Mouse (Mus musculus) adrenal gland, postnatal 10 days (tissue): ENCODE data around the gene Tma7. TPM values are rescaled to one million over a fixed set of nuclear protein-coding genes. Genes with fewer than 3 reads are reported as not detected.

ENCODE experiments used
- DNase-seq: peaks from one replicate; pipeline ENCODE4 v3.0.0; 2021; ENCODE audit warnings: mixed read lengths
- total RNA-seq, 2 experiments: library from RNA; stranded (reverse); gene quantifications; 2 replicates each; pipeline ENCODE4 v1.2.3; 2021

Gene Tma7
- total RNA-seq, 2 experiments from 2014 or later = 336 to 351 TPM

DNA sequence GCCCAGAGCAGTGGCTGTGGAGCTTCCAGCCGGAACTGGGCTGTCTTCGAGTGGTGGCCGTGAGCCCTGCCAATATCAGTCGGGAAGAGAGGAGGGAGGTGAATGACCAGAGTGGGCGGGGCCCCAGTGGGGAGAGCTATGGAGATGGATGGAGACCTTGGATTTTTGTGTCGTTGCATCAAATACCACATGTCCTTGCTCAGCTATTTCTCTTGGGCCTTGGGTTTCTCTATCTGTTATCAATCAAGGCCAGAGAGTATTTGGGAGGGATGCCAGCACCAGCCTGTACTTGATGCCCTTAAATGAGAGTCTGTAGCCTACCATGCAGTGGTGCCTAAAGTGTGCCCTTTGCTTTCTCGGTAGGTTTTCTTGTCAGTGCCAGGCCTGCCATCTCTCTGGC is 20.9 kb upstream of the Tma7 start:
- peak; percentile 91 for DNase-seq

DNA sequence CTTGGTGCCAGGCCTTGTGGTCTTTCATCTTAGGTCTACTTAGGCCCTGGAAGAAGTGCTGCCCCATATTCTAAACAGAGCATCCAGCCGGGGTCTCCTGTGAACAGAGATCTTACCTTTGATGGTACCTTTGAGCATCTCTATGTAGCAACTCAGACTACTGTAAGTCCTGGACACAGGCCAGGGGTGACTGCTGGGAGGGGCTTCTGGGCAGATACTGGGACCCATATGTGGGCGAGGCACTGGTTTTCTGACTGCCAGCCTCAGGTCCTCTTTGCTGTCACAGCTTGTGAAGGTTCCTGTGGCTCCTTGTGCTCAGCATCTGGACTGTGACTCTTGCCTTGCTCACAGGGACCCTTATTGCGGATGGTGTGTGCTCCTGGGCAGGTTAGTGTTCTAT is 20.2 kb upstream of the Tma7 start:
- no peak for DNase-seq

DNA sequence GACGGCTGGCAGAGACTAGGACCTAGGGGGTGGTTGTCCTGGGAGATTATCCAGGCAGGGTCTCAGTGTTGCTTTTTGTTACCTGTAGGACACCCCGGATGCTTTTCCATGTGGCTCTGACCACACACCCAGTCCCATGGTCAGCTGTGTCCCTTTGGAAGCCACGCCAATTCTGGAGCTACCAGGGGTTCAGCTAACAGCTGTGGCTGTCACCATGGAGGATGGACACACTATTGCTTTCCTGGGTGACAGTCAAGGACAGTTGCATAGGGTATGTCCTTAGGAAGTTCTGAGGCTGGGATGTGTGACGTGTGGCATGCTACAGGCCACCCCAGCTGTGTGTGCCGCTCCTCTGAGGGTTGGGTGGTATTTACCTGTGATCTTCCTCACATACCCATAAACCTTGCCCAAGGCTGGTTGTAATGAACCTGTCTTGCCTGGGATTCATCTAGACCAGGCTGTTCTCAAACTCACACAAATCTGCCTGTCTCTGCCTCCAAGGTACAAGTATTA is 19.6 kb upstream of the Tma7 start:
- no peak for DNase-seq

DNA sequence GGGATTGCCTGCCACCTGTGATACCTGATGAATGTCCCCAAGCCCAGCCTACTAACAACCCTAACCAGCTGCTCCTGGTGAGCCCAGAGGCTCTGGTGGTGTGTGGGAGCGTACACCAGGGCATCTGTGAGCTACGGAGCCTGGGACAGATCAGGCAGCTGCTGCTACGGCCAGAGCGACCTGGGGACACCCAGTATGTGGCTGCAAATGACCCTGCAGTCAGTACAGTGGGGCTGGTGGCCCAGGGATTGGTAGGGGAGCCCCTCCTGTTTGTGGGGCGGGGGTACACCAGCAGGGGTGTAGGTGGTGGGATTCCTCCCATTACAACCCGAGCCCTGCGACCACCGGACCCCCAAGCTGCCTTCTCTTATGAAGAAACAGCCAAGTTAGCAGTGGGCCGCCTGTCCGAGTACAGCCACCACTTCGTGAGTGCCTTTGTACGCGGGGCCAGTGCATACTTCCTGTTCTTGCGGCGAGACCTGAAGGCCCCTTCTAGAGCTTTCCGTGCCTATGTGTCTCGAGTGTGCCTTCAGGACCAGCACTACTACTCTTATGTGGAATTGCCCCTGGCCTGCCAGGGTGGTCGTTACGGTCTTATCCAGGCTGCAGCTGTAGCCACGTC is 18.0 kb upstream of the Tma7 start:
- DNase-seq = no peak

DNA sequence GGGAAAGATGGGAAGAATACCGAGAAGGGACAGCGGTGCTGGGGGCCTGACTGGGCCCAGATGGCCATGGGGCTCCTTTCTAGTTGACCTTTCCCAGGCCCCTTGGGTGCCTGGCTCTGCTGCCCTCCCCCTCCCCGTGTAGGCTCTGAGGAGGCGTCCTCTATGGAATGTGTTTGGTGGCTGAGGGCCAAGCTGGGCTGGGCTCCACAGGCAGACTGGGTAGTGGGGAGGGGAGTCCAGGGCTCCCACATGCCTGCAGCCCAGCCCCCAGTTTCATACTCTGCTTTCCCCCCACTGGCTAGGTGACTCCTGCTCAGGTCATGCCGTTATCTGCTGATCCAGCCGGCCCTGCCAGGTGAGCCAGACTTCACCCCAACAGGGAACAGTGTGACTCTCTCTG is 16.6 kb upstream of the Tma7 start:
- peak; percentile 81 for DNase-seq

GRCm38 (mm10) chr9:109098366-109098765 is 16.0 kb upstream of the Tma7 start:
- no peak for DNase-seq

GRCm38 (mm10) chr9:109097831-109098230 is 15.4 kb upstream of the Tma7 start:
- peak; percentile 77 for DNase-seq

DNA sequence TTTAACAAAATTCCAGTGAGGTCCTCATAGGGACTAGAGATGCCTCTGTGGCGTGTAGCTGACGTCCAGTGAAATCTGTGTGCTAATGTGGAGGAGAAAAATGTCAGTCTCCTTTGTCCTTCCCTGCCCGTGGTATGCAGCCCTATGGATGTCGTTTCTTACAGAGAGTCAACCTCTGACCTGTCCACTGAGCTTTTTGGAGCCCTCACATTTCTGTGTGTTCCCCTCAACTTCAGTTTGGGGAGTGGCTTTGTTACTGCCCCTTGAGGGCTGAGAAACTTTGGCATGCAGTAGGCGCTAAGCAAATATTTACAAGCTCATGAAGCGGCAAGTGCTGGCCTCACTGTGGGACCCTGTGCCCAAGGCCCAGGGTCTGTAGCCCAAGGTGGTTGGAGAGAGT is 14.9 kb upstream of the Tma7 start:
- no peak for DNase-seq

- DNase-seq = no peak
Observed at GRCm38 (mm10) chr9:109096856-109097255, 14.5 kb upstream of the Tma7 start.

DNA sequence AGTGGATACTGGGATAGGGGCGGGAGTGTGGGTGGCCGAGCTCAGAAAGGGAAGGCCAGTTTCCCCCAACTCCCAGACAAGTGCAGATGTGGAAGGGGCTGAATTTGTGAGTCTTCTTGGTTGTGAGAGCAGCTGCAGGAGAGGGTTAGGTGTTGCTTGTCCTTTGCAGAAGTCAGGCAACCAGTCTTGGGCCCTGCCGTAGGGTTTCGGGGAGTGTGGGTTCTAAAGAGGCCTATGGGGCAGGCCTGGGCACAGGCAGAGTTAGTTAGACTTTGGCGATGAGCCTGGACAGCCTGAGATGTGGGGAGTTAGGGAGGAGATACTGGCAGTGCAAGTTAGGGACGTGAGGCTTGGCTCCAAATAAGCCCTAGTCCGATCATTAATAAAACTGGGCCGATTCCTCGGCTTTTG is 13.9 kb upstream of the Tma7 start:
- DNase-seq = peak; percentile 52

- DNase-seq = peak; percentile 86
Observed at GRCm38 (mm10) chr9:109095137-109095982, 13.0 kb upstream of the Tma7 start, which contains the start of gene Plxnb1. TSS of gene Plxnb1 (plus strand) at chr9:109095389.

DNA sequence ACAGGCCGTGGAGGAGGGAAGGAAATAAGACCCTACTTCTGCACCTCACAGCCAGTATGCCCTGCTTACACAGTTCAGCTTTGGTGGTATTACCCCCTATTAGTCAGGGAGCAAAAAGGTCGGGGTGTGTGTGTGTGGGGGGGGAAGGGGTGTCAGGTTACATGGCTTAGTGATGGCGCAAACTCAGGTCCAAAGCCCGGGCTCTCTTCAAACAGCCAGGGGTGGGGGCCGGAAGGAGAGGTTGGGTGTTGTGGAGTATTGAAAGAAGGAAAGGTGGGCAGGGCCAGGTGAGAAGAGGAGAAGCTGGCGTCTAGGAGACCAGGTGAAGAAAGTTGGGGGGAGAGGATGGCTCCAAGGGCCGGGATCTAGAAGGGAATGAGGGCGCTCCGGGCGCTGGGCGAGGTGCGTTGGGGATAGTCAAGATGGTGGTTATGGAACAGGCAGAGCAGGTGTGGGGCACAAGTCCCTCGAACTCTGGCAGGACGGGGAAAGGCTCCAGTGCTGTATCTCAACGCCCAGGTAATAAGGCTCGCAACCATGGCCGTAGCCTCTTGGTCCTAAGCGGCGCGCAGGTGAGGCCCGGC is 12.3 kb upstream of the Tma7 start:
- peak; percentile 60 for DNase-seq

DNA sequence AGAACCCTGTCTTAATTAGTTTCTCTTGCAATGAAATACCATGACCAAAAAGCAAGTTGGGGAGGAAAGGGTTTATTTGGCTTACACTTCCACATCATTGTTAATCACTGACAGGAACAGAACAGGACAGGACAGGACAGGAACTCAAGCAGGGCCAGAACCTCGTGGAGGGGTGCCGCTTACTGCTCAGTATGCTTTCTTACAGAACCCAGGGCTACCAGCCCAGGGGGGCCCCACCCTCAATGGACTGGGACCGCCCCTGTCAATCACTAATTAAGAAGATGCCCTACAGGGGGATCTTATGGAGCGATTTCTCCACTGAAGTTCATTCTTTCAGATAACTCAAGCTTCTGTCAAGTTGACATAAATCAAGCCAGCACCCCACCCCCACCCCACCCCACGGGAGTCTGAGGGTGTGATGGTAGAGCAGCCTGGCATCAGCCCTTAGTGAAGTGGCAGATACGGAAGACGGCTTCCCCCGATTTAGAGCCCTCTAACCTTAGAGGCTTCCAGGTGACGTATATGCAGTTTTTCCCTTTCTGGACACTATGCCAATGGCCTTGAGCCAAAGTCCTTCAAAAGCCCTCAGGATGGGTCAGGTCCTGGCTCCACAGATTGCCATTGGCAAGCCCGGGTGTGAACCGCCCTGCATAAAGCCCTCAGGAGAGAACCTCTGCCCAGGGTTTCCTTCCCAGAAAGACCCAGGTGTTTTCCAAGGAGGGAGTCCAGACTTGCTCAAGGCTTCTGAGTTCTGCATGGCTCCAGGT is 11.6 kb upstream of the Tma7 start:
- DNase-seq = peak; percentile 68

DNA sequence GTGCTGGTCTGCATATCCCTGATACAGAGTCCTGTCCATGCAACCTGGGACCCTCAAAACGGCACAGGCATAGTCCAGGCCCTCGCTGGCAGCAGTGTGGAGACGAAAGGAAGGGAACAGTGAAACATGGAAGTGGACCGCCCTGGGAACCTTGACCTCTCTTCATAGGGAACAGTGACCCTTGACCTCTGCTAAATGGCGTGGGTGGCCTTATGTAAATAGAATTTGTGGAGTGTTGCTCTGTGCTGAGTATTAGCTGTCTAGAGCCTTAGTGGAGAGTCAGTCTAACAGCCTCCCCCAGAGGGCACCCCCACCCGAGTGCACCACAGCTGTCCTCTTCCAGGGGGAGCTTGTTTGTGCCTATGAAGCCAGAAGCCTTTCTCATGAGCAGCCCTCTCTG is 10.4 kb upstream of the Tma7 start:
- DNase-seq = no peak

DNA sequence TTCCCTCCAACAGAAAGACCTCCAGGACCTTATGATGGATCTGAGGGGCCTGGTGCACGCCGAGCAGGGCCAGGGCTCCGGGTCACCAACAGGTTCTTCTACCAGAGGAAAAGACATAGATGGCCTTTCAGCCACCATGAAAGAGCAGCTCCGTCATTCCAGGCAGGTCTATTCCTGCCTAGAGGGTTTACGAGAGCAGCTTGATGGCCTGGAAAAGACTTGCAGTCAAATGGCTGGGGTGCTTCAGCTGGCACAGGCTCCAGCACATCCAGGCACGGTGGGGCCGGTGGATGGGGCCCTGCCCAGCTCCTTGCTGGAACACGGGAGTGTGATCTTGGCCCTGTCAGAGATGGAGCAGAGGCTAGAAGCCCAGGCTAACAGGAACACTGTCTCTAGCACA is 9.4 kb upstream of the Tma7 start:
- no peak for DNase-seq

- DNase-seq = no peak
Observed at GRCm38 (mm10) chr9:109090446-109090845, 8.1 kb upstream of the Tma7 start.

- DNase-seq = peak; percentile 53
Observed at GRCm38 (mm10) chr9:109087987-109088386, 5.6 kb upstream of the Tma7 start.

GRCm38 (mm10) chr9:109084922-109085321 is 2.5 kb upstream of the Tma7 start:
- no peak for DNase-seq

- no peak for DNase-seq
Observed at GRCm38 (mm10) chr9:109081749-109082123, 651 bp downstream of the Tma7 start.

DNA sequence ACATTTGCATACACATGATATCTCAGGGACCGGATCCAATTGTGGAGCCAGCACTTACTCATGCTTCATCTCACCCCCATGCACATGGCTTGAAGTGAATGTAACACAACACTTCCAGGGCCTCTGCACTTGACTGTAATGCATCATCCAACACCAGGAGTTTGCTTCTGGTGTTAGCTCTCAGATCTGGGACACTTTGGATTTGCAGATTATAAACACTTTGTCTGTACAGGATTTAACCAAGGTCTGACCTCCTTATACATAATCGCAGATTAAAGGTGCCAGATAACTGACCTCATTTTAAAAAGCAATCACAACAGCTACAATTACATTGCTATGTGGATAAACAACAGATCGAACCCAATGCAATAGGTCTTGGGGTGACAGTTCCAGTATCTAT is 1.9 kb downstream of the Tma7 start:
- DNase-seq = no peak

DNA sequence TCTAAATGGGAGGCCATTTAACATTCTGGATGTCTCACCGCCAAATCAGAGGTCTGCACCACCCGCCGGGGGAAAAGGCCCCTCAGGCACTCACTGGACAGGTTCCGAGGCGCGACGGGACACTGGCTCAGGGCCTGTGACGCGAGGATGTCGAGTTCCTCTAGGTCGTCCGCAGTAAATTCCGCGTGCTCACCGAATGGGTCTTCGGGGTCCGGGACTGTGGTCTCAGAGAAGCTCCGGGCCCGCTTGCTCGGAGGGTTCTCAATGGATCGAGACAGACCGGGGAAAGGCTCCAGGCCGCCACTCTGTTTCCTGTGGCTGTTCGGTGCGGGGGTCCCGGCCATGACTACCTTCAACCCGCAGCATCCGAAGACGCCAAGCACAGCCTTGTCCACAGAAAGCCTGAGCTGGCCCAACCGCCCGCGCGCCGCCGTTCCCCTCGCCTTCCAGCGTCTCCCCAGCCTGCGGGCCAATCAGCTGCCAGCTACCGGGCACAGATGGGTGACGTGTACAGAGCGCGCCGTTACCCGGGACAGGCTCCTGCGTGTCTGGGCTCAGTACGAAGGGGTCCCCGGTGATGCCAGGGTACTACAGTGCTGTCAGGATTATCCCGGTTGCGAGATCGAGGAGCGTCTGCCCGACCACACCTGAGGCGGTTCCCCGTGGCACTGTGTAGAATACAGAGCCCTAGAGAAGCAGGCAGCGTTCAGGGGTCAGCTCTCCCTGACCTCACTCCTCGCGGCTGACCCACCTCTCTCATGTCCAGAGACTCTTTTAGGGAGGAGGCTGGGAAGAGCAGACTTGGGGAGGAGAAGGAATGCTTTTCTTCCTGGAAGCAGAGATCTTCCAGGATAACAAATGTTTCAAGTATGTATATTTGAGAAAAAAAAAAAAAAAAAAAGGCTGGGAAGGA is 8.5 kb downstream of the Tma7 start, which contains the start of gene Atrip:
Gene Atrip, minus strand, starts transcription at position 464 of the 913 bp plus-strand sequence.
- DNase-seq = peak; percentile 96
